In genomic region chr1:138233051-138233450, GRCm38 (mm10) we compare ENCODE assay signal across 20 mouse cellular contexts. TPM values are rescaled to one million over a fixed set of nuclear protein-coding genes. Genes with fewer than 3 reads are reported as not detected.
DNase-seq lines count a peak whose midpoint lies in the region.
"Had no signal": no experiment of that assay in that cellular context is flagged by ENCODE, and none has a peak within 500 bp of the region (broad histone marks: within the 10 kb centered on the region; RNA-seq: fewer than 3 reads in every experiment).

No protein-coding gene starts in this region.

- peak; percentile 23 for DNase-seq in thymus, postnatal 14 days
- DNase-seq in thymus, postnatal 4 days = no peak
- peak; percentile 57 for DNase-seq in T-cell, adult 2 months (ENCODE audit: low spot score)
- DNase-seq in natural killer cell, adult 2 months (ENCODE audit: low spot score in 2 of 2) = peak; percentile 39 to 41
- DNase-seq in adrenal gland, postnatal 36 days = no peak
- DNase-seq in liver = no peak
- DNase-seq: adrenal gland, adult 2 months; B cell, adult 2 months; cerebellum, adult 8-10 months; cerebellum, postnatal 25 days; gastrocnemius, postnatal 14 days; heart, postnatal 14 days; kidney, adult 2 months; lung, postnatal 4 days; retina, postnatal 1 day; right cerebral cortex, postnatal 25 days had no signal

RNA-seq across cellular contexts. Expression of gene Atp6v1g3, which starts 40.5 kb away (rescaled TPM):
- not detected for total RNA-seq in adrenal gland, postnatal 36 days (2021)
- total RNA-seq: adrenal gland, adult 2 months; gastrocnemius, postnatal 14 days; granulocyte monocyte progenitor cell, adult 5-6 weeks; heart, postnatal 14 days; left cerebral cortex, postnatal 14 days; liver, adult 2 months; midbrain, postnatal 0 days had no signal

RNA-seq across cellular contexts. Expression of gene Ptprc, which starts 57.5 kb away (rescaled TPM):
- total RNA-seq in adrenal gland, postnatal 36 days (2021) = 1 to 10 TPM; 4.2 to 8.5 TPM

Comparison
In these comparisons a context has a peak if more than half of its experiments do, and no peak if none do; other contexts are left out.
1. DNase-seq: peak in thymus, postnatal 14 days (single experiment), T-cell, adult 2 months (single experiment) and natural killer cell, adult 2 months (2 of 2); none in thymus, postnatal 4 days (single experiment), adrenal gland, postnatal 36 days (0 of 2) and liver (single experiment).